Mouse (Mus musculus) CH12.LX (cell line): ENCODE data around the gene Syt15. TPM values are rescaled to one million over a fixed set of nuclear protein-coding genes. Genes with fewer than 3 reads are reported as not detected.

Experiments
- DNase-seq: peaks from one replicate; pipeline ENCODE4 v3.0.0-alpha.2; 2013; ENCODE audit errors: extremely low read depth
- H3K27ac ChIP-seq: 2 replicates; pipeline ENCODE4 v1.5.1; 2012; ENCODE audit warnings: low read depth, mild to moderate bottlenecking, control low read depth, moderate library complexity; ENCODE audit not compliant: insufficient read depth
- H3K27me3 ChIP-seq: replicated peaks from 2 replicates; pipeline ENCODE3; 2012; ENCODE audit warnings: inconsistent platforms
- H3K36me3 ChIP-seq, 2 experiments: replicated peaks in 1 of 2; 2 replicates each; pipeline versions ENCODE3 to v1.6.1; 2012; ENCODE audit warnings: inconsistent platforms in 1 of 2, low read length in 1 of 2, mild to moderate bottlenecking in 1 of 2, mixed read lengths in 1 of 2, moderate library complexity in 1 of 2; ENCODE audit not compliant: control insufficient read depth in 1 of 2, insufficient read depth in 1 of 2
- H3K4me1 ChIP-seq, 2 experiments: 2 replicates each; pipeline ENCODE4 v1.6.1; 2012; ENCODE audit warnings: inconsistent platforms in 1 of 2, moderate library complexity in 1 of 2; ENCODE audit not compliant: insufficient read depth in 2 of 2, control insufficient read depth in 1 of 2
- H3K4me2 ChIP-seq: 2 replicates; pipeline ENCODE4 v1.6.1; 2012; ENCODE audit warnings: low read depth, mild to moderate bottlenecking, control low read depth; ENCODE audit not compliant: poor library complexity, insufficient read depth, severe bottlenecking
- H3K4me3 ChIP-seq, 3 experiments: fragments of 150-350 bp in 1 of 3; sonication (generic) in 1 of 3; replicated peaks in 1 of 3; 2 replicates each; pipeline versions ENCODE3 to v1.5.1; 2011 to 2012; ENCODE audit warnings: low read depth in 2 of 3, low read length in 2 of 3, mild to moderate bottlenecking in 2 of 3, moderate library complexity in 2 of 3, control low read depth in 1 of 3, improper control_type of control experiment in 1 of 3, inconsistent platforms in 1 of 3, mixed read lengths in 1 of 3; ENCODE audit not compliant: poor library complexity in 1 of 3
- H3K79me2 ChIP-seq: replicated peaks from 2 replicates; pipeline ENCODE4 v1.6.1; 2012; ENCODE audit warnings: mild to moderate bottlenecking, moderate library complexity; ENCODE audit not compliant: control insufficient read depth, poor library complexity, insufficient read depth, severe bottlenecking; ENCODE audit errors: extremely low read depth
- H3K9ac ChIP-seq: 2 replicates; pipeline ENCODE4 v1.6.1; 2012; ENCODE audit warnings: low read depth, mild to moderate bottlenecking, control low read depth, moderate library complexity; ENCODE audit not compliant: insufficient read depth
- H3K9me3 ChIP-seq: replicated peaks from 2 replicates; pipeline ENCODE3; 2012; ENCODE audit warnings: low read length, inconsistent platforms, mixed read lengths
- BHLHE40 ChIP-seq: IDR thresholded peaks from 2 replicates; pipeline ENCODE4 v1.6.1; 2011; ENCODE audit warnings: mild to moderate bottlenecking, low read depth, low read length, improper control_type of control experiment
- CHD1 ChIP-seq: IDR thresholded peaks from 2 replicates; pipeline ENCODE4 v1.6.1; 2012; ENCODE audit warnings: low read depth, low read length, improper control_type of control experiment, inconsistent platforms
- CTCF ChIP-seq, 2 experiments: IDR thresholded peaks in 1 of 2; conservative IDR thresholded peaks in 1 of 2; 2 replicates each; pipeline ENCODE4 v1.5.1; 2011 to 2012; ENCODE audit warnings: low read depth in 2 of 2, low read length in 2 of 2, improper control_type of control experiment in 1 of 2, inconsistent platforms in 1 of 2, mild to moderate bottlenecking in 1 of 2, moderate library complexity in 1 of 2
- ELF1 ChIP-seq: IDR thresholded peaks from 2 replicates; pipeline ENCODE4 v1.6.1; 2014; ENCODE audit warnings: low read depth, mild to moderate bottlenecking, inconsistent platforms, low read length, improper control_type of control experiment
- EP300 ChIP-seq: IDR thresholded peaks from 2 replicates; pipeline ENCODE4 v1.6.1; 2011; ENCODE audit warnings: low read length, improper control_type of control experiment
- IRF4 ChIP-seq: IDR thresholded peaks from 2 replicates; pipeline ENCODE4 v1.6.1; 2014; ENCODE audit warnings: low read depth, mild to moderate bottlenecking, inconsistent platforms, low read length, improper control_type of control experiment
- JUN ChIP-seq: IDR thresholded peaks from 2 replicates; pipeline ENCODE4 v1.6.1; 2011; ENCODE audit warnings: low read depth, mild to moderate bottlenecking, low read length, improper control_type of control experiment, moderate library complexity; ENCODE audit not compliant: insufficient read depth
- JUND ChIP-seq: conservative IDR thresholded peaks from 2 replicates; pipeline ENCODE4 v1.6.1; 2011; ENCODE audit warnings: low read depth, low read length, improper control_type of control experiment
- KAT2A ChIP-seq: IDR thresholded peaks from 2 replicates; pipeline ENCODE4 v1.6.1; 2012; ENCODE audit warnings: low read length, improper control_type of control experiment, inconsistent platforms; ENCODE audit not compliant: insufficient replicate concordance
- MAFK ChIP-seq: IDR thresholded peaks from 2 replicates; pipeline ENCODE4 v1.6.1; 2011; ENCODE audit warnings: low read length, improper control_type of control experiment; ENCODE audit not compliant: insufficient replicate concordance
- MEF2A ChIP-seq: IDR thresholded peaks from 2 replicates; pipeline ENCODE4 v1.6.1; 2014; ENCODE audit warnings: low read depth, mild to moderate bottlenecking, inconsistent platforms, low read length, improper control_type of control experiment, borderline replicate concordance
- MXI1 ChIP-seq: IDR thresholded peaks from 2 replicates; pipeline ENCODE4 v1.6.1; 2011; ENCODE audit warnings: mild to moderate bottlenecking, low read depth, low read length, improper control_type of control experiment
- MYC ChIP-seq: IDR thresholded peaks from 2 replicates; pipeline ENCODE4 v1.6.1; 2011; ENCODE audit warnings: low read depth, mild to moderate bottlenecking, improper control_type of control experiment, low read length
- NELFE ChIP-seq: IDR thresholded peaks from 2 replicates; pipeline ENCODE4 v1.6.1; 2011; ENCODE audit warnings: low read depth, low read length, improper control_type of control experiment
- PAX5 ChIP-seq: IDR thresholded peaks from 2 replicates; pipeline ENCODE4 v1.6.1; 2012; ENCODE audit warnings: low read length, inconsistent platforms, mixed read lengths
- RCOR1 ChIP-seq: conservative IDR thresholded peaks from 2 replicates; pipeline ENCODE4 v1.6.1; 2012; ENCODE audit warnings: low read depth, mild to moderate bottlenecking, inconsistent platforms, low read length, improper control_type of control experiment
- SIN3A ChIP-seq: IDR thresholded peaks from 2 replicates; pipeline ENCODE4 v1.6.1; 2012; ENCODE audit warnings: low read length, improper control_type of control experiment, inconsistent platforms
- TBP ChIP-seq: conservative IDR thresholded peaks from 2 replicates; pipeline ENCODE4 v1.6.1; 2011; ENCODE audit warnings: low read depth, low read length, improper control_type of control experiment
- TCF12 ChIP-seq: IDR thresholded peaks from 2 replicates; pipeline ENCODE4 v1.6.1; 2014; ENCODE audit warnings: low read depth, mild to moderate bottlenecking, inconsistent platforms, low read length, improper control_type of control experiment
- UBTF ChIP-seq: IDR thresholded peaks from 2 replicates; pipeline ENCODE4 v1.6.1; 2012; ENCODE audit warnings: low read depth, mild to moderate bottlenecking, inconsistent platforms, low read length, improper control_type of control experiment, moderate library complexity
- USF1 ChIP-seq: IDR thresholded peaks from 2 replicates; pipeline ENCODE4 v1.6.1; 2014; ENCODE audit warnings: low read depth, mild to moderate bottlenecking, inconsistent platforms, low read length, improper control_type of control experiment
- USF2 ChIP-seq: conservative IDR thresholded peaks from 2 replicates; pipeline ENCODE4 v1.6.1; 2011; ENCODE audit warnings: low read depth, low read length, improper control_type of control experiment
- ZC3H11A ChIP-seq: IDR thresholded peaks from 2 replicates; pipeline ENCODE4 v1.6.1; 2012; ENCODE audit warnings: low read depth, mild to moderate bottlenecking, inconsistent platforms, low read length, improper control_type of control experiment
- ZKSCAN1 ChIP-seq: IDR thresholded peaks from 2 replicates; pipeline ENCODE4 v1.6.1; 2012; ENCODE audit warnings: low read depth, inconsistent platforms, low read length, improper control_type of control experiment, borderline replicate concordance
- dilution Hi-C: fragments of 300-500 bp; cut with MboI; formaldehyde crosslinking; loops from 2 replicates; pipeline ENCODE4 v1.14.3; 2020; ENCODE audit warnings: low sequenced_read_pairs; ENCODE audit not compliant: extremely low pct_unique_long_range_greater_than_20kb, extremely low pct_ligation_motif_present
- in situ Hi-C: fragments of 300-500 bp; cut with MboI; formaldehyde crosslinking; loops from 3 replicates; pipeline ENCODE4 v1.14.3; 2019; ENCODE audit warnings: low sequenced_read_pairs, low pct_ligation_motif_present, low pct_unique_long_range_greater_than_20kb, mixed read lengths
- polyA plus RNA-seq: library from polyadenylated mRNA; unstranded; fragments of >175 nt; gene quantifications from 2 replicates; pipeline ENCODE4 v1.2.1, GENCODE M21; 2012; ENCODE audit warnings: low read depth; ENCODE audit not compliant: insufficient read length
- total RNA-seq, 2 experiments: library from RNA; depleted of rRNA; stranded (reverse); fragments of 300-350 nt in 1 of 2; fragments of >200 nt in 1 of 2; gene quantifications; 2 replicates each; pipeline ENCODE4 v1.2.3; 2012 to 2014

Syt15 gene
- total and polyA plus RNA-seq, 3 experiments: 0.10 TPM; not detected in 2

DNA sequence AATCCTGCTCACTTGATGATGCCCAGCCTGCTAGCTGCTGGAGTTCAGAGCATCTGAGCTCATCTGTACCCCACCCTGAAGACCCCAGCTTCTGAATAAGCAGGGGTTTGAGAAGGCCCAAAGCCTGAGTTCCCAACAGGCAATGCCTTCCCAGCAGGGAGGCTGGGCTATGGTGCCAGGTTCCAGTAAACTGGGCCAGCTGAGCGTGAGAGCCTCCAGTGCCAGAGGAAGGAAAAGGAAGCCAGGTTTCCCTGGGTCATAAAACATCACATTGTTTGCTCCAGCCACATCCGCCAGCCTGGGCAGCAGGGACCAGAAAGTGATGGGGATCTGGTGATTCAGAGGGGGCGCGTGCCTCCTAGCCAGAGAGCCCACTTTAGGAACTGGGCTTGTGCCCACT is 7.2 kb downstream of the Syt15 start:
- no peak overlapping the region for H3K27ac ChIP-seq
- dilution Hi-C loops: no loop called here
- no peak for DNase-seq
- H3K4me2 ChIP-seq: no peak overlapping the region
- no peaks in the 10 kb centered on the region for H3K79me2 ChIP-seq
- peaks cover 6 to 14% of the 10 kb centered on the region in 2 experiments for H3K4me1 ChIP-seq
- H3K9me3 ChIP-seq: peaks cover 3% of the 10 kb centered on the region
- no peaks in the 10 kb centered on the region for H3K27me3 ChIP-seq
- H3K4me3 ChIP-seq: no peak overlapping the region
- in situ Hi-C loops: no loop called here
- TF ChIP-seq TCF12 (no peak), NELFE (no peak), UBTF (no peak), SIN3A (no peak), KAT2A (no peak), TBP (no peak), USF1 (no peak)
- no peak overlapping the region for H3K9ac ChIP-seq
- H3K36me3 ChIP-seq: peaks cover 0 to 8% of the 10 kb centered on the region in 2 experiments

- Histone ChIP-seq H3K79me2 (no peaks in the 10 kb centered on the region), H3K27me3 (no peaks in the 10 kb centered on the region), H3K4me2 (no peak overlapping the region), H3K4me3 (no peak overlapping the region), H3K36me3 (peaks cover 0 to 12% of the 10 kb centered on the region in 2 experiments), H3K9ac (no peak overlapping the region), H3K4me1 (peaks cover 18 to 20% of the 10 kb centered on the region in 2 experiments), H3K27ac (no peak overlapping the region), H3K9me3 (peaks cover 3% of the 10 kb centered on the region)
- DNase-seq: no peak
- dilution Hi-C loops: no loop called here
- TF ChIP-seq ELF1 (no peak), RCOR1 (no peak), NELFE (no peak)
- in situ Hi-C loops: no loop called here
Observed at GRCm38 (mm10) chr14:34227981-34228380, 8.6 kb downstream of the Syt15 start.

- dilution Hi-C loops: no loop called here
- no peak overlapping the region for H3K4me3 ChIP-seq
- no peaks in the 10 kb centered on the region for H3K27me3 ChIP-seq
- in situ Hi-C loops: no loop called here
- no peak overlapping the region for H3K27ac ChIP-seq
- no peak overlapping the region for H3K4me2 ChIP-seq
- H3K36me3 ChIP-seq: peaks cover 0 to 18% of the 10 kb centered on the region in 2 experiments
- no peak overlapping the region for H3K9ac ChIP-seq
- H3K9me3 ChIP-seq: peaks cover 3% of the 10 kb centered on the region
- peaks cover 20 to 26% of the 10 kb centered on the region in 2 experiments for H3K4me1 ChIP-seq
- DNase-seq: no peak
- H3K79me2 ChIP-seq: no peaks in the 10 kb centered on the region
- no peak for TF ChIP-seq ELF1
- no peak for TF ChIP-seq JUND
- TF ChIP-seq CHD1: no peak
- TF ChIP-seq IRF4: peak; percentile 64
- TF ChIP-seq BHLHE40: no peak
- peak; percentile 13; the same call in 1 of the 2 replicates for TF ChIP-seq EP300
- TF ChIP-seq PAX5: no peak
- TF ChIP-seq MYC: no peak
- TF ChIP-seq JUN: no peak
- no peak for TF ChIP-seq SIN3A
- TF ChIP-seq ZKSCAN1: no peak
- TF ChIP-seq UBTF: no peak
- no peak for TF ChIP-seq USF2
- TF ChIP-seq MAFK: no peak
- TF ChIP-seq CTCF (conservative IDR thresholded peaks at IDR 0.05 in 1 of 2, IDR thresholded peaks at IDR 0.05 in 1 of 2; ENCODE audit: low read depth in 2 of 2, low read length in 2 of 2): no peak
- no peak for TF ChIP-seq TBP
- TF ChIP-seq MXI1: no peak
- TF ChIP-seq MEF2A: 0 out of 2 replicates have a peak, but pooled peaks have one; percentile 26
- no peak for TF ChIP-seq USF1
- no peak for TF ChIP-seq KAT2A
- TF ChIP-seq RCOR1: no peak
- no peak for TF ChIP-seq ZC3H11A
- TF ChIP-seq NELFE: no peak
Observed at GRCm38 (mm10) chr14:34228830-34229506, 9.6 kb downstream of the Syt15 start.
